Mouse (Mus musculus): Measurements from ENCODE around the gene 4833423E24Rik. TPM values are rescaled to one million over a fixed set of nuclear protein-coding genes. Genes with fewer than 3 reads are reported as not detected.

The 4833423E24Rik gene
- polyA plus RNA-seq (2016; fragmentation: Nextera tagmentation; extraction: Ambion mirVana) = not detected in 2 replicates

DNA sequence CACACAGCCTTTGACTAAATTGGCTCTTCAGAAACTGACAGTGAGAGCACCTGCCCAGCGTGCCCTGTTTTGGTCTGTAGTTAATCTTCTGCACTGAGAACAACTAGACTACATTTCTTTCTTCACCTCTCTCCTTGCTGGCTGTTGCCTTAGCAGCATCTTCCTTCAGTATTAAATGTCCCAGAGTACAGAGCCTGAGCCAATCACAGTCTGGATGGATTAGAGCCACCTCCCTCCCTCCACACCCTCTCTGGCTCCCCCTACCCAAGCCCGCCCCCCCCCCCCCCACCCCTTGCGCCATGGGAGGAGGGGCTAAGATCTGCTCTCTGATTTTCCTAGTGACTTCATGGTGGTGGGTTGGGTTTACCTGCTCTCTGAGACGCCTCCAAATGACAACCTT lies at the start of gene 4833423E24Rik:
4833423E24Rik (minus strand) TSS at position 146 of the 400 bp plus-strand sequence.
- Histone ChIP-seq H3K27ac (no peak within 1 kb of the TSS), H3K4me3 (replicated peaks) (no peak within 1 kb of the TSS)
- no peak for ATAC-seq (ENCODE audit: insufficient number of reproducible peaks, insufficient read depth, low FRiP score, low TSS enrichment, low read depth)

DNA sequence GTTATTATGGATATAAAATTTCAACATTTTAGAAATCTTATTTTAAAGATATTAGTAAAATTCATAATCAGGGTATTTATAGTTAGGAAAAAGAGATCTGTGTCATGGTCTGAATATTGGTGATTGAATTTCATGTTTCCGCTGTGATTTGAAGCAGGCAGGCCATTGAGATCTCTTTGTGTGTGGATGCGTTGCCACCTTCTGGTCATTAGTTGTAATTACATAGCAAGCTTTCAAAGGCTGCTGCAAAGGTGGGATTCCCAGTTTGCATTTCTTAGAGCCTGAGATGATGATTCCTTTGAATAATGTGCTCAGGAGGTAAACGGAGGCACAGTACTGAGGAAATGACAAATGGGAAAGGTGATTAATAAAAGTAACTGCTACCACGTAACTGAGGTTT lies 42.4 kb upstream of the 4833423E24Rik start:
- H3K4me3 ChIP-seq (replicated peaks) = no peak overlapping the region
- H3K27me3 ChIP-seq = no peaks in the 10 kb centered on the region
- no peak overlapping the region for H3K9ac ChIP-seq (replicated peaks)
- H3K4me2 ChIP-seq = no peak overlapping the region
- WGBS = 22% methylated on average over 4 of the region's 4 CpGs
- H3K9me3 ChIP-seq = no peaks in the 10 kb centered on the region
- no peaks in the 10 kb centered on the region for H3K4me1 ChIP-seq (replicated peaks)
- H3K27ac ChIP-seq = no peak overlapping the region
- ATAC-seq (ENCODE audit: insufficient number of reproducible peaks, insufficient read depth, low FRiP score, low TSS enrichment, low read depth) = no peak
- no peaks in the 10 kb centered on the region for H3K36me3 ChIP-seq

More for the DNA sequence above, at the start of gene 4833423E24Rik:
- Histone ChIP-seq H3K4me1 (replicated peaks) (no peaks in the 10 kb centered on the region), H3K9me3 (no peaks in the 10 kb centered on the region), H3K4me2 (no peak within 1 kb of the TSS), H3K9ac (replicated peaks) (no peak within 1 kb of the TSS), H3K27me3 (no peaks in the 10 kb centered on the region), H3K36me3 (no peaks in the 10 kb centered on the region)
- 30% methylated on average over 4 of the region's 4 CpGs for WGBS

DNA sequence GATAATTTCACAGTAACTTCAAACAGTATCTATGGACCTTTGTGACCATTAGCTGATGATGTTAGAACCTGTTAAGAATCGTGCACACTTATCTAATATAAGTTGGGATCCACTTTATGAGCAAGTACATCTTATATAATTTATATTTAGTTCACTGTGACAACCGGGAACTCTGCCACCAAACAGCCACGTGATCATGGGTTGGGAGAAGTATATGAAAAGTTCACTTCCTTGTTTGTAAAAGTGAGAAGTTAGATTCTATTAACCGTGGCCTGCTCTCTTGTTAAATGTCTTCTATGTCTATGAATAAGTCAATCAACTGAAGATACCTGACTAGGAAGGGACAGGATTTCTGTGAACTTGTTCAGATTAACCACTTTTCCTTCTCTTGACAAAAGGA lies 41.4 kb upstream of the 4833423E24Rik start:
- Histone ChIP-seq H3K9me3 (no peaks in the 10 kb centered on the region), H3K4me3 (replicated peaks) (no peak overlapping the region), H3K4me2 (no peak overlapping the region), H3K27me3 (no peaks in the 10 kb centered on the region), H3K27ac (no peak overlapping the region), H3K36me3 (no peaks in the 10 kb centered on the region), H3K4me1 (replicated peaks) (no peaks in the 10 kb centered on the region), H3K9ac (replicated peaks) (no peak overlapping the region)
- ATAC-seq (ENCODE audit: insufficient number of reproducible peaks, insufficient read depth, low FRiP score, low TSS enrichment, low read depth) = no peak
- WGBS = 61% methylated on average over 4 of the region's 4 CpGs

DNA sequence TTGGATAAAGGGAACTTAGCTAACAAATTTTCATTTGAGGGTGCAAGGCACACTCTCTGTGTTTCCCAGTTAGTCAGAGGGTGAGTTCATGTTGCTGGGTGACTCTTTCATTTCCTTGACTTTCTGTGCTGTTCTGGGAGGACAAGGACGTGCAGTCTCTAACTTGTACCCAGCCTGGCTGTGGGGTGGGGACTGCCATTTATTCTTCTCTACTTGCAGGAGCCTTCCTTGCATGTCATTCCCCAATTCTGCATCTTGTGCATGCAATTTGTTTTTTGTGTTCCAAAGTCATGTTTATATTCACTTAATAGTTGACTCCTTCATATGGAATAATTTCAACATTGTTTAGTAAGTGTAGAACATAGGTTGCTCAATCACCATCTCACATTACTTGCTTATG lies 36.0 kb upstream of the 4833423E24Rik start:
- no peak overlapping the region for H3K27ac ChIP-seq
- WGBS = 67% methylated on average over 1 of the region's 1 CpGs
- H3K9me3 ChIP-seq = no peaks in the 10 kb centered on the region

DNA sequence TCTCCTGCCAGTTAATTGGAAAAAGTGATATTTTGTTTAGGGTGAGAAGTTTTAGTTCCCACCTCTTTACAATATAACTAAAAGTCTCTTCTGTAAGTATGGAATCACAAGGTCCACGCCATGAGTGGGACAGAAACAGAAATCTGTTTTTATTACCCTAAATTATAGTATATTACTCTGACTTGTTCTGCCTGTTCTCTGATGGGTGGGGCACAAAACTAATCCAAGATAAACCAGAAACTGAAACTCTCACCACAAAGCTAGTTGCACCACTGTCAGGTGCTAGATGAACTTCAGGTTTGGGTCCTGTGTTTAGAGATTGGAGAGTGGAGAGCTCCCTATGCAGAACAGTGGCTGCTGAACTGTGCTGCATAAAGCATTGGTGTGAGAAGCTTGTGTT lies 15.1 kb upstream of the 4833423E24Rik start:
- H3K4me1 ChIP-seq (replicated peaks) = no peaks in the 10 kb centered on the region
- WGBS = 79% methylated on average over 1 of the region's 1 CpGs
- ATAC-seq (ENCODE audit: insufficient number of reproducible peaks, insufficient read depth, low FRiP score, low TSS enrichment, low read depth) = no peak
- H3K36me3 ChIP-seq = no peaks in the 10 kb centered on the region
- no peaks in the 10 kb centered on the region for H3K9me3 ChIP-seq
- no peak overlapping the region for H3K4me2 ChIP-seq
- no peaks in the 10 kb centered on the region for H3K27me3 ChIP-seq
- no peak overlapping the region for H3K4me3 ChIP-seq (replicated peaks)
- no peak overlapping the region for H3K27ac ChIP-seq
- no peak overlapping the region for H3K9ac ChIP-seq (replicated peaks)

More for the DNA sequence above, 36.0 kb upstream of the 4833423E24Rik start:
- Histone ChIP-seq H3K36me3 (no peaks in the 10 kb centered on the region), H3K9ac (replicated peaks) (no peak overlapping the region), H3K4me3 (replicated peaks) (no peak overlapping the region), H3K27me3 (no peaks in the 10 kb centered on the region), H3K4me1 (replicated peaks) (no peaks in the 10 kb centered on the region), H3K4me2 (no peak overlapping the region)
- ATAC-seq (ENCODE audit: insufficient number of reproducible peaks, insufficient read depth, low FRiP score, low TSS enrichment, low read depth) = no peak

DNA sequence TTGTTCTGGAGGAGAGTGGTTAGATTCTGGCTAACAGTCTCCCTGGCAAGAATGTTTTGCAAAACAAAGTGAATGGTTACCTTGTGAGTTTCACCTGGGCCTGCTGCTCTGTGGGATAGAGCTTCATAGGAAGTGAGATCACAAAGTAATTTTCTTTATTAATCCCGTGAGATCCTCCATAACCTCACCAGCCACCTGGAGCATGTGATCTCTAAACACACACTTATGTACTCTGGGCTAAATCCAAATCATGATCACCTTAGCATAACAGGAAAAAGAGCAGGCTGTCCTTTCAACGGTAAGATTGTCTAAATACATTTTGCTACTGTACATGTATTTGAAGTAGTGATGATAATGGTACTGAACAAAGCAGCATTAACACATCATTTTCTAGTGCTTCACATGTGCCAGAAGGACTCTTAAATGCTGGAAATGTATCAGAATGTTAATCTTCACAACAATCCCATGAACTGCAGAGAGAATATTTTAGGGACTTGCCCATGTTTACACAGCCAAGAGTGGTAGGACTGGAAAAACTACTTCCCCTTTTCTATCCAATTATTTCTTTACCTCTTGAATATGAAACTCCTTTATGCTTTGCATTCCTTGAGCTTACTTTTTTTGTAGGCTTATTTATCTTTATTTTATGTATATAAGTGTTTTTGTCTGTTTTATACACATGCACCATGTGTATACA lies 13.4 kb upstream of the 4833423E24Rik start:
- 81% methylated on average over 2 of the region's 2 CpGs for WGBS
- ATAC-seq (ENCODE audit: insufficient number of reproducible peaks, insufficient read depth, low FRiP score, low TSS enrichment, low read depth) = no peak
- Histone ChIP-seq H3K27ac (no peak overlapping the region), H3K36me3 (no peaks in the 10 kb centered on the region), H3K9ac (replicated peaks) (no peak overlapping the region), H3K27me3 (no peaks in the 10 kb centered on the region), H3K4me3 (replicated peaks) (no peak overlapping the region), H3K4me2 (no peak overlapping the region), H3K9me3 (no peaks in the 10 kb centered on the region), H3K4me1 (replicated peaks) (no peaks in the 10 kb centered on the region)

DNA sequence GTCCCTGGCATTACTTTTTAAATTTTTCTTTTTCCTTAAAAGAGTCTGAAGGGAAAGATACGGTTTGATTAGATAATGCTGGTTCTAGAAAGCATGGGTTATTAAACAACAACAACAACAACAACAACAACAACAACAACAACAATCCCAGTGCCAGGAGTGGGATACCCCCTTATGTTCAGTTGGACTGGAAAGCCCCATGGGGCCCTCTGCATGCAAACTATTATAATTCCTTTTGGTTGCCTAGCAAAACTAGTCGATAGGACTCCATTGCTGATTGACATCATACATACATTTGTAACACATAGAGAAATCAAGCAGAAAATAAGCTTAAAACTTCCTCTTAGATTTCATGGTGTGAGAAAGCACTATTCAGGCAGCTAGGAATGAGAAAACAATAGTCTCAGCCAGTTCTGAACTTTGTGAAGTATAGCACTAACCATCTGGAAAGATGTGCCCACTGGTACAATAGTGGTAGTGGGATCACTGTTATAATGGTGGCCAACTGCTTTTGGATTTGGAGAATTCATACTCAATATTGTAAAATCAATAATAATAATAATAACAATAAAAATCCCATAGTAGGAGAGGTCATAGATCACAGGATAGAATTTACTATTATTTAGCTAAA lies 4.2 kb upstream of the 4833423E24Rik start:
- Histone ChIP-seq H3K27me3 (no peaks in the 10 kb centered on the region), H3K4me2 (no peak overlapping the region), H3K36me3 (no peaks in the 10 kb centered on the region), H3K4me3 (replicated peaks) (no peak overlapping the region), H3K9ac (replicated peaks) (no peak overlapping the region), H3K27ac (no peak overlapping the region), H3K9me3 (no peaks in the 10 kb centered on the region), H3K4me1 (replicated peaks) (no peaks in the 10 kb centered on the region)
- 85% methylated on average over 2 of the region's 2 CpGs for WGBS
- no peak for ATAC-seq (ENCODE audit: insufficient number of reproducible peaks, insufficient read depth, low FRiP score, low TSS enrichment, low read depth)

DNA sequence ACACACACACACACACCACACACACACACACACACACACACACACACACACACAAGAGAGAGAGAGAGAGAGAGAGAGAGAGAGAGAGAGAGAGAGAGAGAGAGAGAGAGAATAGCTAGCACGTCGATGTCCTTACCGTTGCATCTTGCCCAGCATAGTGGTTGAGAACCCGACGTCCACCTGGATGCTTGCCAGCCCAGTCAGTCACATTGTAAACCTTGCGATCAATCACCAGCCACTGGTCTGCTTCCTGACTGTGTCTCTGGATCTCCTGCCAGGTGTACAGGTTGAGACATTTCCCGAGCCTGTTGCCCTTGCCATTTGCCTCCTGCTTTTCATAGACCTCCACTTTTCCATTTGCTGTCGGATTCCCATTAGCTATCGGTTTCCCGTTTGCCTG lies 532 bp downstream of the 4833423E24Rik start:
- 88% methylated on average over 10 of the region's 10 CpGs for WGBS
- no peak overlapping the region for H3K4me2 ChIP-seq

DNA sequence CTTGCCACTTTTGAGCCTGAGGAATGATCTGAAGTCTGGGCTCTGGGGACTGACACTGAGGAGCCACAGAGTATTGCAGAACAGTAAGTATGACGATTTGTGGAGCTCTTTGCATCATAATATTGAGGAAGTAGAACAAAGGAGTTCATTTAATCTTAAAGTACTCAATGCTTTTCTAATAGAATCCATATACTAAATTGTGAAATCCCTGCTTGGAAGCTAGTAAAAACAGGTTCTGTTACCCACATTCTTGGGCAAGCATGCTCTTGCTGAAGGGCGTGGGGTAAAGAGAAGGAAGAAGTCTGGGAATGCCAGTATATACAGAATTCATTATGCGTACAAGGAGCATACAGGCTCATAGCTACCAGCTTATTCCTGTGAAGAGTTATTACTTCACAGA lies 8.4 kb downstream of the 4833423E24Rik start:
- no peak for ATAC-seq (ENCODE audit: insufficient number of reproducible peaks, insufficient read depth, low FRiP score, low TSS enrichment, low read depth)
- H3K9me3 ChIP-seq = no peaks in the 10 kb centered on the region
- H3K27me3 ChIP-seq = no peaks in the 10 kb centered on the region
- no peak overlapping the region for H3K9ac ChIP-seq (replicated peaks)
- H3K4me3 ChIP-seq (replicated peaks) = no peak overlapping the region
- H3K4me2 ChIP-seq = no peak overlapping the region
- no peak overlapping the region for H3K27ac ChIP-seq
- H3K36me3 ChIP-seq = no peaks in the 10 kb centered on the region
- WGBS = 74% methylated on average over 3 of the region's 3 CpGs
- H3K4me1 ChIP-seq (replicated peaks) = no peaks in the 10 kb centered on the region

More for the DNA sequence above, 532 bp downstream of the 4833423E24Rik start:
- Histone ChIP-seq H3K4me3 (replicated peaks) (no peak overlapping the region), H3K4me1 (replicated peaks) (no peaks in the 10 kb centered on the region), H3K27ac (no peak overlapping the region), H3K9me3 (no peaks in the 10 kb centered on the region), H3K27me3 (no peaks in the 10 kb centered on the region), H3K9ac (replicated peaks) (no peak overlapping the region), H3K36me3 (no peaks in the 10 kb centered on the region)
- ATAC-seq (ENCODE audit: insufficient number of reproducible peaks, insufficient read depth, low FRiP score, low TSS enrichment, low read depth) = no peak

DNA sequence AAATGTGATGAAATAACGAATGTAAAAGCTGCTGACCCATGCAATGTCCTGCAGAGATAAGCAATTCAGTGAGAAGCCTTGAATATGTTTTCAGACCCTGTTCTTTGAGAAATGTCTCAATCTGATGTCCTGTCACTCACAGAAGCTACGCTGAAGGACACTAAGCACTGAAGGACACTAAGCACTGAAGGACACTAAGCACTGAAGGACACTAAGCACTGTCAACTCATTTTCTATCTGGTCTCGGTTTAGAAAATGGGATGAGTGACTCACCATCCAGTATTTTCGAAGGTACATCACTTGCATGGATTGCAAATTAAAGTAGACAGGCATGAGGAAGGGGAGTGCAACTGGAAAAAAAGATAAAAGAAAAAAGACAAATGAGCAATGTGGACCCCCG lies 28.4 kb downstream of the 4833423E24Rik start:
- Histone ChIP-seq H3K9ac (replicated peaks) (no peak overlapping the region), H3K27ac (no peak overlapping the region), H3K4me3 (replicated peaks) (no peak overlapping the region), H3K27me3 (no peaks in the 10 kb centered on the region), H3K4me1 (replicated peaks) (no peaks in the 10 kb centered on the region), H3K9me3 (no peaks in the 10 kb centered on the region), H3K4me2 (no peak overlapping the region), H3K36me3 (no peaks in the 10 kb centered on the region)
- ATAC-seq (ENCODE audit: insufficient number of reproducible peaks, insufficient read depth, low FRiP score, low TSS enrichment, low read depth) = no peak
- 76% methylated on average over 5 of the region's 5 CpGs for WGBS

DNA sequence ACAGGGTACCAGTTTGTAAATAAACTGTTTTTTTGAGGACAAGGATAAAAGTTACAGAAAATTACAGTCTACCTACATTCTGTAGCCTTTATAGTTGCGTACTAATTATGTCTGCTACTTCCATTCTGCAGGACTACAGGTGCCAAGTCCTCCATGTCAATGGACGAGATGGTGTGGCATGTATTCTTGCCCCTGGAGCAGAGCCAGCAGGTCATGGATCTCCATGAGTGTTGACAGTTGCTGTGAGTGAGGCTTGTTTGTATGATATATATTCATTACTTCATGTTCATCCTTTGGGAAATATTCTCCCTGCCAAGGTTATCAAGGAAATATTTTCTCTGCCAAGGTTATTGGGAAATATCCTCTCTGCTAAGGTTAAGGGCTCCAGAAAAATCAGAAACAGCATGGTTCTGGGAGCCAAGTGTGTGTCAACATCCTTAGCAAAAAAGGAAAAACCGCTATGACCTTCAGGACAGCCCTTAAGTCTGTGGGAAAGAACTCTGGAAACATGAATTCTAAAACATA lies 52.0 kb downstream of the 4833423E24Rik start:
- Histone ChIP-seq H3K4me2 (no peak overlapping the region), H3K9ac (replicated peaks) (no peak overlapping the region), H3K4me1 (replicated peaks) (no peaks in the 10 kb centered on the region), H3K27ac (no peak overlapping the region), H3K4me3 (replicated peaks) (no peak overlapping the region), H3K36me3 (no peaks in the 10 kb centered on the region), H3K9me3 (0 out of 2 replicates have a peak, but pooled peaks cover 5% of the 10 kb centered on the region), H3K27me3 (no peaks in the 10 kb centered on the region)
- WGBS = 71% methylated on average over 3 of the region's 3 CpGs
- ATAC-seq (ENCODE audit: insufficient number of reproducible peaks, insufficient read depth, low FRiP score, low TSS enrichment, low read depth) = no peak
